Mouse (Mus musculus): ENCODE measurements around the gene Map3k5. TPM values are rescaled to one million over a fixed set of nuclear protein-coding genes. Genes with fewer than 3 reads are reported as not detected.

Gene Map3k5
- polyA plus RNA-seq, 1 experiment from 2014 or later: 4.2 TPM

GRCm38 (mm10) chr10:20153507-20153906, 219.2 kb downstream of the Map3k5 start:
- Histone ChIP-seq H3K9me3 (replicated peaks; ENCODE audit: control insufficient read depth, low read length) (no peaks in the 10 kb centered on the region), H3K27ac (ENCODE audit: low read depth, low read length) (no peak overlapping the region), H3K36me3 (ENCODE audit: control insufficient read depth, insufficient read depth, low read length) (no peaks in the 10 kb centered on the region), H3K9ac (ENCODE audit: low read depth, low read length) (no peak overlapping the region), H3K4me2 (no peak overlapping the region), H3K4me3 (ENCODE audit: low read depth, low read length) (no peak overlapping the region), H3K27me3 (ENCODE audit: control insufficient read depth, insufficient read depth, low read length) (peaks cover 9% of the 10 kb centered on the region), H3K4me1 (ENCODE audit: control insufficient read depth, insufficient read depth, low read length) (peaks cover 8% of the 10 kb centered on the region)
- 39% methylated on average over 2 of the region's 2 CpGs for WGBS (ENCODE audit: insufficient replicate concordance)
- no peak for ATAC-seq (replicated peaks; ENCODE audit: insufficient number of reproducible peaks, low FRiP score, low TSS enrichment)

GRCm38 (mm10) chr10:20155401-20155800, 221.1 kb downstream of the Map3k5 start:
- Histone ChIP-seq H3K36me3 (ENCODE audit: control insufficient read depth, insufficient read depth, low read length) (no peaks in the 10 kb centered on the region), H3K4me1 (ENCODE audit: control insufficient read depth, insufficient read depth, low read length) (peaks cover 11% of the 10 kb centered on the region), H3K4me2 (no peak overlapping the region), H3K27me3 (ENCODE audit: control insufficient read depth, insufficient read depth, low read length) (0 out of 2 replicates have a peak, but pooled peaks cover under 1% of the 10 kb centered on the region), H3K4me3 (ENCODE audit: low read depth, low read length) (no peak overlapping the region), H3K27ac (ENCODE audit: low read depth, low read length) (no peak overlapping the region), H3K9me3 (replicated peaks; ENCODE audit: control insufficient read depth, low read length) (no peaks in the 10 kb centered on the region), H3K9ac (ENCODE audit: low read depth, low read length) (no peak overlapping the region)
- no peak for ATAC-seq (replicated peaks; ENCODE audit: insufficient number of reproducible peaks, low FRiP score, low TSS enrichment)
- 54% methylated on average over 7 of the region's 7 CpGs for WGBS (ENCODE audit: insufficient replicate concordance)

- 79% methylated on average over 8 of the region's 8 CpGs for WGBS (ENCODE audit: insufficient replicate concordance)
- H3K9me3 ChIP-seq (replicated peaks; ENCODE audit: control insufficient read depth, low read length): no peaks in the 10 kb centered on the region
- no peak for ATAC-seq (replicated peaks; ENCODE audit: insufficient number of reproducible peaks, low FRiP score, low TSS enrichment)
- no peak overlapping the region for H3K27ac ChIP-seq (ENCODE audit: low read depth, low read length)
- peaks cover 11% of the 10 kb centered on the region for H3K4me1 ChIP-seq (ENCODE audit: control insufficient read depth, insufficient read depth, low read length)
- H3K27me3 ChIP-seq (ENCODE audit: control insufficient read depth, insufficient read depth, low read length): no peaks in the 10 kb centered on the region
- H3K4me2 ChIP-seq: no peak overlapping the region
- no peak overlapping the region for H3K9ac ChIP-seq (ENCODE audit: low read depth, low read length)
- no peaks in the 10 kb centered on the region for H3K36me3 ChIP-seq (ENCODE audit: control insufficient read depth, insufficient read depth, low read length)
- no peak overlapping the region for H3K4me3 ChIP-seq (ENCODE audit: low read depth, low read length)
These were observed 222.9 kb downstream of the Map3k5 start for GRCm38 (mm10) chr10:20157021-20157726.

- Histone ChIP-seq H3K9me3 (replicated peaks; ENCODE audit: control insufficient read depth, low read length) (no peaks in the 10 kb centered on the region), H3K27me3 (ENCODE audit: control insufficient read depth, insufficient read depth, low read length) (no peaks in the 10 kb centered on the region), H3K9ac (ENCODE audit: low read depth, low read length) (no peak overlapping the region), H3K4me2 (no peak overlapping the region), H3K27ac (ENCODE audit: low read depth, low read length) (no peak overlapping the region), H3K4me1 (ENCODE audit: control insufficient read depth, insufficient read depth, low read length) (peaks cover 11% of the 10 kb centered on the region), H3K4me3 (ENCODE audit: low read depth, low read length) (no peak overlapping the region), H3K36me3 (ENCODE audit: control insufficient read depth, insufficient read depth, low read length) (no peaks in the 10 kb centered on the region)
- no peak for ATAC-seq (replicated peaks; ENCODE audit: insufficient number of reproducible peaks, low FRiP score, low TSS enrichment)
- WGBS (ENCODE audit: insufficient replicate concordance): 32% methylated on average over 4 of the region's 4 CpGs
These were observed 224.5 kb downstream of the Map3k5 start for GRCm38 (mm10) chr10:20158756-20159155.

GRCm38 (mm10) chr10:20159308-20159707, 225.0 kb downstream of the Map3k5 start:
- Histone ChIP-seq H3K27me3 (ENCODE audit: control insufficient read depth, insufficient read depth, low read length) (no peaks in the 10 kb centered on the region), H3K9ac (ENCODE audit: low read depth, low read length) (no peak overlapping the region), H3K9me3 (replicated peaks; ENCODE audit: control insufficient read depth, low read length) (no peaks in the 10 kb centered on the region), H3K4me3 (ENCODE audit: low read depth, low read length) (no peak overlapping the region), H3K27ac (ENCODE audit: low read depth, low read length) (no peak overlapping the region), H3K36me3 (ENCODE audit: control insufficient read depth, insufficient read depth, low read length) (no peaks in the 10 kb centered on the region), H3K4me1 (ENCODE audit: control insufficient read depth, insufficient read depth, low read length) (peaks cover 11% of the 10 kb centered on the region), H3K4me2 (no peak overlapping the region)
- 80% methylated on average over 5 of the region's 5 CpGs for WGBS (ENCODE audit: insufficient replicate concordance)
- ATAC-seq (replicated peaks; ENCODE audit: insufficient number of reproducible peaks, low FRiP score, low TSS enrichment): no peak

GRCm38 (mm10) chr10:20160914-20161313, 226.6 kb downstream of the Map3k5 start:
- H3K9ac ChIP-seq (ENCODE audit: low read depth, low read length): no peak overlapping the region
- whole genome bisulfite sequencing (ENCODE audit: insufficient replicate concordance): 45% methylated on average over 8 of the region's 8 CpGs
- no peak overlapping the region for H3K4me3 ChIP-seq (ENCODE audit: low read depth, low read length)
- H3K36me3 ChIP-seq (ENCODE audit: control insufficient read depth, insufficient read depth, low read length): no peaks in the 10 kb centered on the region
- peaks cover 9% of the 10 kb centered on the region for H3K4me1 ChIP-seq (ENCODE audit: control insufficient read depth, insufficient read depth, low read length)
- H3K27me3 ChIP-seq (ENCODE audit: control insufficient read depth, insufficient read depth, low read length): no peaks in the 10 kb centered on the region
- no peak for ATAC-seq (replicated peaks; ENCODE audit: insufficient number of reproducible peaks, low FRiP score, low TSS enrichment)
- no peak overlapping the region for H3K27ac ChIP-seq (ENCODE audit: low read depth, low read length)
- H3K9me3 ChIP-seq (replicated peaks; ENCODE audit: control insufficient read depth, low read length): no peaks in the 10 kb centered on the region
- H3K4me2 ChIP-seq: no peak overlapping the region

- H3K36me3 ChIP-seq (ENCODE audit: control insufficient read depth, insufficient read depth, low read length): no peaks in the 10 kb centered on the region
- no peaks in the 10 kb centered on the region for H3K4me1 ChIP-seq (ENCODE audit: control insufficient read depth, insufficient read depth, low read length)
- H3K9ac ChIP-seq (ENCODE audit: low read depth, low read length): no peak overlapping the region
- H3K4me3 ChIP-seq (ENCODE audit: low read depth, low read length): no peak overlapping the region
- ATAC-seq (replicated peaks; ENCODE audit: insufficient number of reproducible peaks, low FRiP score, low TSS enrichment): no peak
- no peaks in the 10 kb centered on the region for H3K9me3 ChIP-seq (replicated peaks; ENCODE audit: control insufficient read depth, low read length)
- H3K27ac ChIP-seq (ENCODE audit: low read depth, low read length): no peak overlapping the region
- no peaks in the 10 kb centered on the region for H3K27me3 ChIP-seq (ENCODE audit: control insufficient read depth, insufficient read depth, low read length)
- H3K4me2 ChIP-seq: no peak overlapping the region
- 86% methylated on average over 5 of the region's 5 CpGs for WGBS (ENCODE audit: insufficient replicate concordance)
These were observed 230.5 kb downstream of the Map3k5 start for GRCm38 (mm10) chr10:20164810-20165209.

GRCm38 (mm10) chr10:20166797-20167196, 232.5 kb downstream of the Map3k5 start:
- Histone ChIP-seq H3K4me3 (ENCODE audit: low read depth, low read length) (no peak overlapping the region), H3K9me3 (replicated peaks; ENCODE audit: control insufficient read depth, low read length) (no peaks in the 10 kb centered on the region), H3K27ac (ENCODE audit: low read depth, low read length) (no peak overlapping the region), H3K36me3 (ENCODE audit: control insufficient read depth, insufficient read depth, low read length) (no peaks in the 10 kb centered on the region), H3K27me3 (ENCODE audit: control insufficient read depth, insufficient read depth, low read length) (no peaks in the 10 kb centered on the region), H3K4me1 (ENCODE audit: control insufficient read depth, insufficient read depth, low read length) (peaks cover 7% of the 10 kb centered on the region), H3K4me2 (no peak overlapping the region), H3K9ac (ENCODE audit: low read depth, low read length) (no peak overlapping the region)
- 77% methylated on average over 11 of the region's 11 CpGs for WGBS (ENCODE audit: insufficient replicate concordance)
- no peak for ATAC-seq (replicated peaks; ENCODE audit: insufficient number of reproducible peaks, low FRiP score, low TSS enrichment)

GRCm38 (mm10) chr10:20167467-20167866, 233.2 kb downstream of the Map3k5 start:
- 91% methylated on average over 4 of the region's 4 CpGs for WGBS (ENCODE audit: insufficient replicate concordance)
- no peak for ATAC-seq (replicated peaks; ENCODE audit: insufficient number of reproducible peaks, low FRiP score, low TSS enrichment)
- H3K27ac ChIP-seq (ENCODE audit: low read depth, low read length): no peak overlapping the region
- no peak overlapping the region for H3K9ac ChIP-seq (ENCODE audit: low read depth, low read length)
- peaks cover 7% of the 10 kb centered on the region for H3K4me1 ChIP-seq (ENCODE audit: control insufficient read depth, insufficient read depth, low read length)
- H3K4me2 ChIP-seq: no peak overlapping the region
- H3K36me3 ChIP-seq (ENCODE audit: control insufficient read depth, insufficient read depth, low read length): no peaks in the 10 kb centered on the region
- no peak overlapping the region for H3K4me3 ChIP-seq (ENCODE audit: low read depth, low read length)
- H3K9me3 ChIP-seq (replicated peaks; ENCODE audit: control insufficient read depth, low read length): no peaks in the 10 kb centered on the region
- no peaks in the 10 kb centered on the region for H3K27me3 ChIP-seq (ENCODE audit: control insufficient read depth, insufficient read depth, low read length)

Data from heart, embryonic 11.5 days (tissue).